Mouse (Mus musculus): Measurements from ENCODE around the gene Tbxa2r. TPM values are rescaled to one million over a fixed set of nuclear protein-coding genes. Genes with fewer than 3 reads are reported as not detected.

Gene Tbxa2r
- total and polyA plus RNA-seq, 2 experiments: 0.37 to 4.0 TPM

- Histone ChIP-seq H3K79me2 (ENCODE audit: control insufficient read depth, insufficient read depth, low read length) (no peaks in the 10 kb centered on the region), H3K27me3 (ENCODE audit: control insufficient read depth, insufficient read depth, low read length) (no peaks in the 10 kb centered on the region), H3K27ac (replicated peaks; ENCODE audit: insufficient read depth, low read depth, low read length) (no peak overlapping the region), H3K36me3 (ENCODE audit: control insufficient read depth, insufficient read depth, low read length) (no peaks in the 10 kb centered on the region), H3K4me3 (ENCODE audit: insufficient read depth, low read depth, low read length) (no peak overlapping the region), H3K9ac (ENCODE audit: low read depth, low read length) (no peak overlapping the region), H3K4me1 (ENCODE audit: control insufficient read depth, insufficient read depth, low read length) (peaks cover 3% of the 10 kb centered on the region; the same call in 1 of the 2 replicates)
- no peak for DNase-seq (ENCODE audit: extremely low read depth, low read depth, low spot score)
- 76% methylated on average over 54 of the region's 54 CpGs for WGBS
- TF ChIP-seq POLR2A (IDR thresholded peaks at IDR 0.05; ENCODE audit: extremely low read depth, insufficient read depth, low read length) (no peak), CTCF (IDR thresholded peaks at IDR 0.05; ENCODE audit: low read depth, low read length) (no peak)
Observed at GRCm38 (mm10) chr10:81363436-81364346, 35.2 kb downstream of the Tbxa2r start.

DNA sequence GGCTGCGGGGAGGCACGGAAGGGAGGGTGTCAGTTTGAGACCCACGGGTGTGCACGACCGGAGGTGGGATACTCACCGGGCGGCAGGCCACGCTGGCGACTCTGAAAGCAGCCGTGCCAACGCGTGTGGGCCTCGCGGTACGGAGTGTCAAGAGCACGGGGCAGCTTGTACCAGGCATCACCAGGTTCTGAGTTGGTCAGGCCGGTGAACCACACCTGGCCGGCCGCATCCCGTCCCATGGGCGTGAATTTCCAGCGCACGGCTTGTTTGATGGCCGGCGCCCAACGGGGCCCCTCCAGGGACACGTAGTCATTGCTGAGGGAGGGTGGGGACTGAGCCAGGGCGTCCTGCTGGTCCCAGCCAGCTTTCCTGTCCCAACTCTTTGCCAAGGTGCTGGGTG is 36.1 kb downstream of the Tbxa2r start:
- no peak overlapping the region for H3K9ac ChIP-seq (ENCODE audit: low read depth, low read length)
- no peak for TF ChIP-seq POLR2A (IDR thresholded peaks at IDR 0.05; ENCODE audit: extremely low read depth, insufficient read depth, low read length)
- no peak for TF ChIP-seq CTCF (IDR thresholded peaks at IDR 0.05; ENCODE audit: low read depth, low read length)
- H3K79me2 ChIP-seq (ENCODE audit: control insufficient read depth, insufficient read depth, low read length): no peaks in the 10 kb centered on the region
- H3K36me3 ChIP-seq (ENCODE audit: control insufficient read depth, insufficient read depth, low read length): no peaks in the 10 kb centered on the region; the same call in 1 of the 2 replicates
- H3K4me1 ChIP-seq (ENCODE audit: control insufficient read depth, insufficient read depth, low read length): no peaks in the 10 kb centered on the region
- no peaks in the 10 kb centered on the region for H3K27me3 ChIP-seq (ENCODE audit: control insufficient read depth, insufficient read depth, low read length)
- H3K4me3 ChIP-seq (ENCODE audit: insufficient read depth, low read depth, low read length): no peak overlapping the region
- 53% methylated on average over 28 of the region's 28 CpGs for WGBS
- H3K27ac ChIP-seq (replicated peaks; ENCODE audit: insufficient read depth, low read depth, low read length): no peak overlapping the region
- DNase-seq (ENCODE audit: extremely low read depth, low read depth, low spot score): no peak

DNA sequence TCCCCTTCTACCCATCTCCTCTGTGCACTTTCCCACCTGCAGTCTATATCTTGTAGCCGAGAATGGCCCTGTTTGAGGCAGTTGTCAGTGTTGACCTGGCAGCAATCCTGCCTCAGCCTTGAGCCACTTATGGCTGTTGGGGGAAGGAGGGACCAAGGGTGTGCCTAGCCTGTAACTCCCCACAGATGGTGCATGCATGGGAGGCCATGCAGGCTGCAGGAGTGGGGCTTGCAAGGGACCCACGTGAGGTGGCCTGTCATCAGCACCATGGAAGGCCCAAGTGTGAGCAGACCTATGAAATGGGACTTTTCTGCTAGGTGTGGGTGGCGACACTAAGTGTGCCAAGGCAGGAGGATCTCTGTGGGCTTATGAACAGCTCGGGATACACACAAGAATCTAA is 36.5 kb downstream of the Tbxa2r start:
- no peak for DNase-seq (ENCODE audit: extremely low read depth, low read depth, low spot score)
- no peak overlapping the region for H3K27ac ChIP-seq (replicated peaks; ENCODE audit: insufficient read depth, low read depth, low read length)
- no peaks in the 10 kb centered on the region for H3K79me2 ChIP-seq (ENCODE audit: control insufficient read depth, insufficient read depth, low read length)
- WGBS: 58% methylated on average over 4 of the region's 4 CpGs
- no peaks in the 10 kb centered on the region for H3K27me3 ChIP-seq (ENCODE audit: control insufficient read depth, insufficient read depth, low read length)
- H3K36me3 ChIP-seq (ENCODE audit: control insufficient read depth, insufficient read depth, low read length): no peaks in the 10 kb centered on the region; the same call in 1 of the 2 replicates
- no peaks in the 10 kb centered on the region for H3K4me1 ChIP-seq (ENCODE audit: control insufficient read depth, insufficient read depth, low read length)
- H3K9ac ChIP-seq (ENCODE audit: low read depth, low read length): no peak overlapping the region
- H3K4me3 ChIP-seq (ENCODE audit: insufficient read depth, low read depth, low read length): no peak overlapping the region
- TF ChIP-seq POLR2A (IDR thresholded peaks at IDR 0.05; ENCODE audit: extremely low read depth, insufficient read depth, low read length): no peak
- TF ChIP-seq CTCF (IDR thresholded peaks at IDR 0.05; ENCODE audit: low read depth, low read length): no peak

GRCm38 (mm10) chr10:81365672-81366476 is 37.3 kb downstream of the Tbxa2r start, which contains the start of gene 4930404N11Rik:
TSS of gene 4930404N11Rik (minus strand) at chr10:81365816.
- H3K9ac ChIP-seq (ENCODE audit: low read depth, low read length): no peak within 1 kb of the TSS
- H3K27ac ChIP-seq (replicated peaks; ENCODE audit: insufficient read depth, low read depth, low read length): no peak within 1 kb of the TSS
- H3K4me1 ChIP-seq (ENCODE audit: control insufficient read depth, insufficient read depth, low read length): no peaks in the 10 kb centered on the region
- WGBS: 55% methylated on average over 12 of the region's 12 CpGs
- no peak within 1 kb of the TSS for H3K4me3 ChIP-seq (ENCODE audit: insufficient read depth, low read depth, low read length)
- no peaks in the 10 kb centered on the region for H3K27me3 ChIP-seq (ENCODE audit: control insufficient read depth, insufficient read depth, low read length)
- TF ChIP-seq CTCF (IDR thresholded peaks at IDR 0.05; ENCODE audit: low read depth, low read length) (no peak), POLR2A (IDR thresholded peaks at IDR 0.05; ENCODE audit: extremely low read depth, insufficient read depth, low read length) (no peak)
- no peaks in the 10 kb centered on the region; the same call in 1 of the 2 replicates for H3K36me3 ChIP-seq (ENCODE audit: control insufficient read depth, insufficient read depth, low read length)
- no peaks in the 10 kb centered on the region for H3K79me2 ChIP-seq (ENCODE audit: control insufficient read depth, insufficient read depth, low read length)
- DNase-seq (ENCODE audit: extremely low read depth, low read depth, low spot score): no peak

DNA sequence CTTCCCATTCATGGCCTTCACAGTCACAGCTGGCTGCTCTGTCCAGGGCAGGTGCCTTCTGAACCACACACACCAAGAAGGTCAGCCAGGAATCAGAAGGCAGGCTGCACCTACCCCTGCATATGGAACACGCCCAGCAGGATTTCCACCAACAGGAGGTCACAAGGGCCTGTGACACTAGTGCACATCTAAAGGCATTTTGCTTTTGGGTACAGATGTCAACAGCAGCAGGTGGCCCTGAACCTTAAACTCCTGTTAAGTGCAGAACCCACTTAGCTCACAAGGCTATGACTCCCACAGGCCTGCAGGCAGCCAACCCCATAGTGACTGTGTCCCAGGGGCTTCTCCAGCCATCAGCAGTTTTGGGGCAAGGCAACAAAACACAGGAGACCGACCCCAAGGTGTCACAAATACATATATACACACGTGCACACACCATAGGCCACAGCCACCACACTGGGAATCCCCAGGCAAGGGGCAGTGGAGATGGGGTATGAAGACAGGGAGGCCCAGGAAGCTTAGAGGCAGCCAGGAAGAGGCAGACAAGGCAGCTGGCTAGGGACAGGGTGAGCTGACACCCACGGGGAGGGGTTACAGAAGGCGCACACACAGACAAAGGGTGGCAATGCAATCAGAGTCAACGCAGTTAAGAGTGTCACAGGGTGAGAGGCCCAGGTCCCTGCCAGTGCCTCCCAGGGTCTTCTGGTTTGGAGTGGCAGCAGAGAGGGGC is 38.1 kb downstream of the Tbxa2r start:
- Histone ChIP-seq H3K27me3 (ENCODE audit: control insufficient read depth, insufficient read depth, low read length) (no peaks in the 10 kb centered on the region), H3K4me1 (ENCODE audit: control insufficient read depth, insufficient read depth, low read length) (no peaks in the 10 kb centered on the region), H3K9ac (ENCODE audit: low read depth, low read length) (no peak overlapping the region), H3K27ac (replicated peaks; ENCODE audit: insufficient read depth, low read depth, low read length) (no peak overlapping the region), H3K4me3 (ENCODE audit: insufficient read depth, low read depth, low read length) (no peak overlapping the region), H3K36me3 (ENCODE audit: control insufficient read depth, insufficient read depth, low read length) (no peaks in the 10 kb centered on the region; the same call in 1 of the 2 replicates), H3K79me2 (ENCODE audit: control insufficient read depth, insufficient read depth, low read length) (no peaks in the 10 kb centered on the region)
- DNase-seq (ENCODE audit: extremely low read depth, low read depth, low spot score): no peak
- 73% methylated on average over 6 of the region's 6 CpGs for WGBS
- TF ChIP-seq CTCF (IDR thresholded peaks at IDR 0.05; ENCODE audit: low read depth, low read length): no peak
- no peak for TF ChIP-seq POLR2A (IDR thresholded peaks at IDR 0.05; ENCODE audit: extremely low read depth, insufficient read depth, low read length)
